Mouse (Mus musculus) lung, postnatal 4 days (tissue): ENCODE data around the gene Ass1.

Source experiments
- DNase-seq, 2 experiments: peaks; one replicate each; pipeline ENCODE4 v3.0.0; 2021

Ass1 gene

DNA sequence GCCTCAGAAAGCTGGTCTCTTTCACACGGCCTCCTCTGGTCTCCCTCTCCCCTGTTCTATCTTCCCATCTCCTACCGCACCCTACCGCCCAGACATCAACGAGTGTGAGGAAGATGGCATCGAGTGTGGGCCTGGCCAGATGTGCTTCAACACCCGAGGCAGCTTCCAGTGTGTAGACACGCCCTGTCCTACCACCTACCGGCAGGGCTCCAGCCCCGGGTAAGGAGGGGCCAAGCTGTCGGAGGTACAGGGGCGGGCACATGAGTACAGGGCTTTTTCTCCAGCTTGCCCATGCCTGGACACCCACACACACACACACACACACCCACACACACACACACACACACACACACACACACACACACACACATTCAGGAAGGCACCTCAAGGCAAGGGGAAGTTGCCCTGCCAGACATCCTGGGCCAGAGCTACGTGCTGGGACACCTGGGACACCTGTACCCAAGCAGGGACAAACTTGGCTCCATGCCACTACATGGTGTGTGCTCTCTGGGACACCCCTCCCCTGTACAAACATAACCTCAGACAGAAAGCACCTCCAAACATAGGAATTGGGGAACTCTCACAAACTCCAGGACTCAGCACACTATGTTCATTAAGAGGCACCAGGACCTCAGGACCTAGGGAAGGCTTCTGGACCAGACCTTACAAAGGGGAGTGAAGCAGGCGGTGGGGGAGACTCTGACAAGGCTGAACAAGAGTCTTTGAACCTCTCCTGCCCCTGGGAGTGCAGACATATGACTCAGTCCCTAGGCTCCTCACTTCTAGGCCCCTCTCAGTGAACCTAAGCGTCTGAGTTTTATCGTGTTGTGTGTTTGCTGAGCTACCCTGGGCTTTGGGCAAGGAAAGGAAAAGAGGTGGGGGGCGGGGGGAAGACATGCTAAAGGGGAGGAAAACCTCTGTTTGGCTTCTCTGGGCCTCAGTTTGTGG lies 10.7 kb upstream of the Ass1 start:
- peak in 1 of 2 experiments; percentile 47 for DNase-seq

DNA sequence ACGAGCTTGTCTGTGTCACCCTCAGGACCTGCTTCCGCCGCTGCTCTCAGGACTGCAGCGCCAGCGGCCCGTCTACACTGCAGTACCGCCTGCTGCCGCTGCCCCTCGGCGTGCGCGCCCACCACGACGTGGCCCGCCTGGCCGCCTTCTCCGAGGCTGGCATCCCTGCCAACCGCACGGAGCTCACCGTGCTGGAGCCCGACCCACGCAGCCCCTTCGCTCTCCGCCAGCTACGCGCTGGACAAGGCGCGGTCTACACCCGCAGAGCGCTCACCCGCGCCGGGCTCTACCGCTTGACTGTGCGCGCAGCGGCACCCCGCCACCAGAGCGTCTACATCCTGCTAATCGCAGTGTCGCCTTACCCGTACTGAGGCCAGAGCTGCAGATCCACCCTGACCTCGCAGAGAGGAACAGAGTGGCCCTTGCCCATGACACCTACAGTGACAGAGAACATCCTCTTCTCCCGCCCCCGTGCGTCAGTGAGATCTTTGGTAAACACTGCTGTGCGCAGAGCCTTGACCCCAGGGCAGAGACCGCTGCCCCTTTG lies 9.9 kb upstream of the Ass1 start:
- DNase-seq, result peak; percentile 78 to 79

DNA sequence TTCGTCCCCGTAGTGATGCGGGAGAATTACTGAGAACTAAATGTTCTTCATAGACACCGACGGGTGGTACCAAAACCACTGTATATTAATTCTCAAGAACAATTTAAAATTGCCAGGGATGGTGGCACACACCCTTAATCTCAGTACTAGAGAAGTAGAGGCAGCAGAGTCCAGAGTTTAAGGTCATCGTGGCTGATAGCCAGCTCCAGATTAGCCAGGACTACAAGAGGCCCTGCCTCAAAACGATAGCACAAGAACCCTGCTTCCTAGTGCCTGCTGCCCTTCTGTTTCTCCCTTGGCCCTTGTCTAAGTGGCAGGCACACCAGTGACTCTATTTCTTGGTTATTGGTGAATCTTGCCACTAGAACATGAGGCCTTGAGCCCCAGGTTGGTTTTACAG lies 9.1 kb upstream of the Ass1 start:
- no peak for DNase-seq

DNA sequence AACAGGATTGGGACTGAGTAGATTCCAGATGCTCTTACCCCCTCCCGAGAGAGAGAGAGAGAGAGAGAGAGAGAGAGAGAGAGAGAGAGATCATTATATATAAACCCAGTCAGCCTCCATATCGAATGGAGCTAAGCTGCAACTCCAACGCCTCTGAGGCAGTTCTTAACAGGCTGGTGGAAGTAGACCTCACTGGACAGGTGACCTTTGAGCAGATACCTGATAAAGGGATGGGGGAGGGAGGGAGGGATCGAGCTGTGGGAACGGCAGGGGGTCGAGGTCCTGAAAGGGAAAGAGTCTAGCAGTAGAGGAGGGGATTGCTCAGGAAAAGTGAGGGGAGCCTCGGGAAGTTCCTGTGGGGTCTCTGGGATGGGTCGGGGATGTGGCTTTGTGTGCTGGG lies 8.0 kb upstream of the Ass1 start:
- no peak for DNase-seq

DNA sequence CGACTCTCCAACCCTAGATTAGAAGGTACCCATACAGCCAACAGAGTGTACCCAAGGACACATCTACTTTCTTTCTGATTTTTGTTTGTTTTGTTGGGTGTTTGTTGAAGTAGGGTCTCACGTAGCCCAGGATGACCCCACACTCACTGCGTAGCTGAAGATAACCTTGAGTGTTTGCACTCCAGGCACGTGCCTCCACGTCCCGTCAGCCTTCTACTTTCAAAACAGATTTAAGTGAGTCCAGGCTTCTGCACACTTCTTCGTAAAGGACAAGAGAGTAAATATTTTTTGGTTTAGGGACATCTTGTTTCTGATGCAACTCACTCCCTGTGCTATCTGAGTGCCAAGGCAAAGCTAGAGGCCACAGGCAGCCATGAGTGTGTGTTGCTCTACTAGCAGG lies 6.8 kb upstream of the Ass1 start:
- DNase-seq, result no peak

- peak in 1 of 2 experiments; percentile 16 for DNase-seq
These were observed 6.1 kb upstream of the Ass1 start for GRCm38 (mm10) chr2:31463696-31464528.

DNA sequence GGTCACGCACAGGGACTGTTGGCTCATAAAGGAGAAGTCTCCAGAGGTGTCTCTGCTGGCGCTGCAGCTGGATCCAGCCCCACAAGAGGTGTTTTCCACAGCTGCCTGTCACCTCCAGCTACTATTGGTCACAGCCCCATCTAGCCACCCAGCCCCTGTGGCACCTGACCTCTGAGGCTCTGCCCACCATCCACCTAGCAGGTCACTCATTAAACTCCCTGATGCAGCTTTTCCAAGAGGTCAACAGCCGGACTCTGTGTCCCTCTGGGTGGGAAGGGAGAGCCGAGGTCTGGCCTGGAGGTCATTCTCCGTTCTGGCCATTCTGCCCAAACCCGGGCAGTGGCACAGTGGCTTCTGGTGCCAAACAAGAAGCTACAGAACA lies 5.5 kb upstream of the Ass1 start:
- no peak for DNase-seq

- no peak for DNase-seq
These were observed 2.5 kb upstream of the Ass1 start for GRCm38 (mm10) chr2:31467457-31467856.

- DNase-seq, result peak in 1 of 2 experiments; percentile 19
These were observed 1.1 kb upstream of the Ass1 start for GRCm38 (mm10) chr2:31468857-31469256.

DNA sequence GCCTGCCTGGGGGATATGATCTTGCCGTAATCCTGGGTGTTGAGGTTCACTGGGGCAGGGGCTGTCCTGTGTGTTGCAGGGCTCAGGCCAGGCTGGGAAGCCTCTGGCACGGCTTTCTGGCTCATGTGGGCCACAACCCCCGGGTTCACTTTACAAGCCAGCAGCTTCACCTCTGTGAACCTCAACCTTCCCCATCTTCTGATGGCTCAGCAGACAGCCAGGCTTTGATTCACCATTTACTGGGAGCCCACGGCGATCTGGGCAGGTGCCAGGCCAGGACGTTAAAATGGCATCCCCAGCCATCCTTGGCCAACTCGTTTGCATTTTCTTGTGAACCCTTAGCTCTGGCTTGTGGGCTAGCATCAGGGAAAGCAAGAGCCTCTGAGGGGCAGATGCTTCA lies 527 bp upstream of the Ass1 start:
- no peak for DNase-seq

DNA sequence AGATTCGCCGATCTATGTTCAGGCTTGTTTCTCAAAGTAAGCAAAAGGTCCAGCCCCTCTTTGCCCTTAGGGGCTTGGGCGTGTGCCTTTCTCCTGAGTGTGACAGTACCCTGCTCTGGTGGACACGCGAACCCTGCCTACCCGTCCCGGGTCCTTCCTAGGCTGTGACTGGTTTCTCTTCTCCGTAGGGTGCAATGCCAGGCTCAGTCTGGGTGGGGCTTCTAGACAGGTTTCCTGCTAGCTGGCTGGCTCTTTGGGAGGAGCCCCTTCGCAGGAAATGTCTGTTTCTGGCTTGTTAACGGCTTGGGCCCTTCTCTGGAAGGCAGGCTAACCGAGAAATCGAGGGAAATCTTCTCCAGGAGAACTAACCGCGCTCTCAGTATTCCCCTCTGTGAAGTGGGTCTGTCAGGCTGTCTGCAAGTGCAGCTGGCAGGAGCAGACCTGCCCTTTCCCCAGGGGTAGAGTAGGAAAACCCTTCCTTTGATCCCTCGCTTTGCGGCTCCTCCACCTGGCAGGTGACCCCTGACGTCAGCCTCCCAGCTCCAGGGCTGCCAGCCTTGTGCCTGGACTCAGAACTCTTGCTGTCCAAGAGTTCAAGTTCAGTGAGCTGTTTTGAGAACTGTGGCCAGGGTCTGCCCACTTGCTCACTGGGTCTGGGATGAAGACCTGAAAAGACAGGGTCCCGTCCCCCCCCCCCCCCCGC lies 827 bp downstream of the Ass1 start:
- DNase-seq, result peak; percentile 62 to 63

DNA sequence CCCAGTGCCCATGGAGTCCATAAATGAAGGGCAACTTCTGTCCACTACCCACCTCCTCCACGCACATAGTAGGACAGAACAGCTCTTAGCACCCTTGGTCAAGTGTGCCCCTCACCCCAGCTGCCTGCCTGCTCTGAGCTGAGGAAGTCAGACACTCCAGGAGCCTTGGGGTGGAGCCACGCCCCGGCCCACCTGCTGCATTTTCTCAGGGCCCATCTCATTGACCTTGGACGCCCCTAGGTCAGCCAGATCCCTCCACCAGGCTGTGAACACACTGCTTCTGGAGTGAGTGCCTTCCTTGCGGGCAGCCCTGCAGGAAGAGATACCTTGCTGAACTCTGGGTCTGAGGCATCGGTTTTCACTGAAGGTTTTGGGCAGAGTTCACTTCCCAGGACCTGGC lies 1.6 kb downstream of the Ass1 start:
- DNase-seq, result no peak

GRCm38 (mm10) chr2:31472406-31473065 lies 2.5 kb downstream of the Ass1 start:
- peak in 1 of 2 experiments; percentile 76 for DNase-seq

DNA sequence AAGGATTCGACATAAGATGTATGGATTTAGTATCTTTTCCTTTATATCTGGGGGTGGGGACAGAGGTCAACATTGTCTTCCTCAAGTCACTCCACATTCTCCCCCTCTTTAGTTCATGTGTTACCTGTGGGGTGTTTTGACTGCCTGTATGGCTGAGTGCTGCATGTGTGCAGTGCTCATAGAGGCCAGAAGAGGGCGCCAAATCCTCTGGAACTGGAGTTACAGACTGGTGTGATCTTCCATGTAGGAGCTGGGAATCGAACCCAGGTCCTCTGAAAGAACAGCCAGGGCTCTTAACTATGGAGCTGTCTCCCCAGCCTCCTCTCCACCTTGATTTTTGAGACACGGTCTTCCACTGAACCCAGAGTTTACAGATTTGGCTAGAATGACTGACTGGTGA lies 3.9 kb downstream of the Ass1 start:
- DNase-seq, result no peak

GRCm38 (mm10) chr2:31474686-31475085 lies 4.7 kb downstream of the Ass1 start:
- no peak for DNase-seq

- no peak for DNase-seq
These were observed 6.3 kb downstream of the Ass1 start for GRCm38 (mm10) chr2:31476107-31476820.

- no peak for DNase-seq
These were observed 7.5 kb downstream of the Ass1 start for GRCm38 (mm10) chr2:31477234-31478161.

DNA sequence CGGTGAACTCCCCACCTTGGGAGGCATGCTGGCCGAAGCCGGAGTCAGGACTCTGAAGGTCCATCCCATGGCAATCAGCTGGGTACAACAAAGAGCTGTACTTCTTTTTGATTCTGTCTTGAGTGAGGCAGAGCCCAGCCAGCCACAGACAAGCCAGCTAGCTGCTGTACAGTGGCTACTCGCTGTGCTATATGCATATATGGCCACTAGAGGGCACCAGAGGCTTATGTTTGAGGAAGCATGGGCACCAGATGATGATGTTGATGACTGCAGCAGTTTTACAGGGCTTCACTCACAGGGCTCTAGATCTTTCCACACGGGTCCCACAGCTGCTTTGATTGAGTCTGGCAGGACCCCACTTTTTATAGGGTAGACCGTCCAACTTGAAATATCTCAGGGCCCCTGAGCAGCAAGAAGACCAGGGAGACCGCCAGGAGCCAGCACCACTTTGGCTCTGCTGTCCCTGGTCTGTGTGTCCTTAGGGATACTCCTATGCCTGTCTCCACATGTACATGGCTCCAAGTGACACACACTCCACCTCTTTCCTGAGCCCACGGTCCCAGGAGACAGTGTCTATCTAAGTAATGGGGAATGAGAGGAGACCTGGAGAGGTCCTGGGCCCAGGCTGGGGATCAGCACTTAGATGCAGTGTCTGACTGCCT lies 13.0 kb downstream of the Ass1 start:
- peak; percentile 72 to 88 for DNase-seq

- peak; percentile 73 to 83 for DNase-seq
These were observed 14.2 kb downstream of the Ass1 start for GRCm38 (mm10) chr2:31484187-31484586.

DNA sequence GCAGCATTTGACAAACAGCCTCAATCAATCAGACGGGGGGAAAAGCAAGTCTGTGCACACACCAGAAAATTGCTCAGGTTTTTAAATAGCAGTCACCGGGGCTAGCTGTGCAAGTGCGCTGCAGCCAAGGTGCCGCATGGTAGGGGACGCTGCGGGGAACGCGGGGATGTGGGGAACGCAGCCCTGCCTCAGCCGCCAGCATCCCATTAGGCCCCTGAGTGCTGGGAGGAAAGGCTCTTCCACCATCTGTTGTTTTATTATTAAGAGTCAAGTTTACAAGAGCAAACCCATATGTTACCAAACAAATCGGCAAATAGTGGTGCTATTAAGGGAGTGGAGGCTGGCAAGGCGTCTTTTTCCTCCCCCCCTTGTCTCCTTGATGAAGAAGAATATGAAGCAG lies 19.2 kb downstream of the Ass1 start:
- DNase-seq, result no peak
